Mouse (Mus musculus): ENCODE results near the gene Zfy1. TPM values are rescaled to one million over a fixed set of nuclear protein-coding genes. Genes with fewer than 3 reads are reported as not detected.
"Not testable (repeated sequence)": the region's sequence is repeated elsewhere in the genome, so short reads cannot be mapped to it uniquely, and the experiment has no call there.

The Zfy1 gene
- polyA plus RNA-seq (2015; fragmentation: Nextera tagmentation; extraction: Ambion mirVana) = not detected in 2 replicates

DNA sequence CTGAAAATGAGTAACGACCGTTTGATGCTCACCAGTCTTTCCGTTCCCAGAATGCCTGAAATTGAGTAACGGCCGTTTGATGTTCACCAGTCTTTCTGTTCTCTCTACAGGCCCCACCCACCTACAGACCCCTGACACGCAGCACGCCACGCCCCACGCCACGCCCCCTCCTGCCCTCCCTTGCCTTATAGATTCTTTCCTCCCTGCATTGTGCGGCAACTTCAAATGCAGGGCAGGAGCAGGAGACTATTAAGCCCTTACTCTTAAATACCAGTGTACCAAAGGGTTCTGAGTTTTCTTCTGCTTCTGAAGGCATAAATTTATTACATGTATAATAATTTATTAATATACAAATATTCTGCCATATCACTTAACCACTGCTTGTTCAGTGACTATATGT, at the start of gene Zfy1:
Zfy1 (minus strand) TSS at position 101 of the 400 bp plus-strand sequence.
- not testable (repeated sequence) for H3K9ac ChIP-seq; H3K9me3 ChIP-seq; H3K27ac ChIP-seq; ATAC-seq (replicated peaks); H3K4me2 ChIP-seq; H3K4me3 ChIP-seq; H3K27me3 ChIP-seq (replicated peaks); H3K36me3 ChIP-seq (replicated peaks); H3K4me1 ChIP-seq
- 85% methylated on average over 7 of the region's 11 CpGs for WGBS

DNA sequence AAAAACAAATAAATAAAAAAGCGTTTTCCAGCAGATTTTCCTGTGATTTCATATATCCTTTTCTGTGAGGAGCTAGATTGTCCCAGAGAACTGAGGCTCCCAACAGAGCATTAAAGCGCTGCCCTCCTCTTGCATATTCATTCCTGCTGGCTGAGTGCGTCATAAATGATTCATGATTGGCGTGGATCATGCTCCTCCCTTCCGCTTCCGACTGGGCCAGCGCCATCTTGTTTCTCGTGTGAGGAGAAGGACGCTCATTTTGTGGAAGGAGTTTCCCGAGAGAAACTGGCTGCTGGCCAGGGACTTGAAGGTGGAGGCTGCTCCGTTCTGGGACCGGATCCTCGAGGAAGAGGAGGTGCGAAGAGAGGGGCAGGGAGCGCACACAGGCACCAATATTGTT, 21.2 kb upstream of the Zfy1 start, which contains the start of gene Uba1y:
Uba1y (plus strand) TSS at position 254 of the 400 bp plus-strand sequence.
- Histone ChIP-seq H3K27ac (no peak within 1 kb of the TSS), H3K36me3 (replicated peaks) (no peaks in the 10 kb centered on the region), H3K4me3 (no peak within 1 kb of the TSS), H3K4me2 (no peak within 1 kb of the TSS), H3K4me1 (no peaks in the 10 kb centered on the region), H3K9ac (no peak within 1 kb of the TSS), H3K27me3 (replicated peaks) (no peaks in the 10 kb centered on the region), H3K9me3 (no peaks in the 10 kb centered on the region)
- WGBS = 86% methylated on average over 11 of the region's 15 CpGs
- ATAC-seq (replicated peaks) = no peak

DNA sequence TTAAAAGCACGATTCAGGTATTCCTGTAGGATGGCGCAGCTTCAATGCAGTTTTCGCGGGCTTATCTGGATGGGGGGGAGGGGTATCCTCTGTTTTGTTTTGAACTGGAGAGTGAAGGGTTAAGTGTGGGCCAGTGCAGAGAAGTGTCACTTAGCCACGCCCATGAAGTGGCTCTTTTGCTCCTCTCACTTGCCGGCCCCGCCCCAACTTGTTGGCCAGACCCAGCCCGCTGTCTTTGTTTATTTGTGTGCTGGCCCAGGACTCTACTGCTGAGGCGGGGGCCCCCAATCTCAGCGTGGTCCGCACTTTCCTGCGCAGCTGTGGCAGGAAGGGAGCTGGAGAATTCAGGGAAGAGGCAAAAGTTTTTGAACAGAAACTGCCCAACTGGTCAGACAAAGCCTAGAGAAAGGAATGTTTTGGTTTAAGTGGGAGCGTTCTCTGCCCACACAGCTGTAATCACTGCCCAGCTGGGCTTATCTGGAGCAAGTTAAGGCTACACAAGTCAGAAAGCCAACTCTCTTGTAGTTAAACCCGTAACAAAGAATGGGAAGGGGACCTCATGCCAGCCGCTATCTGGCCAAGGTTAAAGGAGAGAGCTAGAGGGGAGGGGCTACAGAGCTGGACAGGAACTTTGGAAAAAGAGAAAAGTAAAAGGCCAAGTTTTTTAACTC, 11.9 kb upstream of the Zfy1 start:
- H3K4me3 ChIP-seq = 0 out of 2 replicates have a peak overlapping the region, but pooled peaks have one; percentile 11
- peak; percentile 87 for ATAC-seq (replicated peaks)
- no peaks in the 10 kb centered on the region for H3K36me3 ChIP-seq (replicated peaks)
- H3K27me3 ChIP-seq (replicated peaks) = no peaks in the 10 kb centered on the region
- H3K4me2 ChIP-seq = peak overlapping the region; percentile 43
- H3K9me3 ChIP-seq = no peaks in the 10 kb centered on the region
- 2% methylated on average over 5 of the region's 15 CpGs for WGBS
- no peak overlapping the region for H3K9ac ChIP-seq
- H3K27ac ChIP-seq = no peak overlapping the region
- H3K4me1 ChIP-seq = no peaks in the 10 kb centered on the region

Other genes starting within 250 kb of the Zfy1 start
- 0.12 and 0.13 TPM in 2 replicates for gene Uba1y, start 21.2 kb upstream of the Zfy1 start, polyA plus RNA-seq (2015; fragmentation: Nextera tagmentation; extraction: Ambion mirVana)
- 8.3 and 10.2 TPM in 2 replicates for gene Kdm5d, start 100.4 kb upstream of the Zfy1 start, polyA plus RNA-seq (2015; fragmentation: Nextera tagmentation; extraction: Ambion mirVana)
- 35.2 and 41.8 TPM in 2 replicates for gene Eif2s3y, start 213.1 kb upstream of the Zfy1 start, polyA plus RNA-seq (2015; fragmentation: Nextera tagmentation; extraction: Ambion mirVana)

Measured in midbrain, embryonic 15.5 days (tissue).